Mouse (Mus musculus) bone marrow, adult 2 months (tissue): ENCODE results near the gene Pygl. TPM values are rescaled to one million over a fixed set of nuclear protein-coding genes. Genes with fewer than 3 reads are reported as not detected.

Experiments
- H3K27ac ChIP-seq: fragments of 200-500 bp; 2 replicates; pipeline ENCODE4 v1.5.1; 2012; ENCODE audit warnings: low read depth, mild to moderate bottlenecking, control low read depth, inconsistent platforms, low read length; ENCODE audit not compliant: control insufficient read depth, poor library complexity, insufficient read depth
- H3K4me1 ChIP-seq: fragments of 200-500 bp; 2 replicates; pipeline ENCODE4 v1.6.1; 2011; ENCODE audit warnings: low read length; ENCODE audit not compliant: control insufficient read depth, insufficient read depth
- H3K4me3 ChIP-seq: fragments of 200-500 bp; replicated peaks from 2 replicates; pipeline ENCODE3; 2011; ENCODE audit warnings: mild to moderate bottlenecking, low read depth, low read length, control low read depth; ENCODE audit not compliant: control insufficient read depth
- CTCF ChIP-seq: fragments of 200-500 bp; IDR thresholded peaks from 2 replicates; pipeline ENCODE4 v1.5.1; 2011; ENCODE audit warnings: low read length, control low read depth; ENCODE audit not compliant: control insufficient read depth, insufficient read depth
- POLR2A ChIP-seq: fragments of 200-500 bp; IDR thresholded peaks from 2 replicates; pipeline ENCODE4 v1.6.1; 2011; ENCODE audit warnings: low read depth, mild to moderate bottlenecking, control low read depth, low read length, borderline replicate concordance; ENCODE audit not compliant: control insufficient read depth
- WGBS: fragments of 180-500 bp; shearing (Covaris S2); methylation state at CpG from one replicate; pipeline ENCODE4 v1.1.7; 2018; 5-methylcytosine and 5-hydroxymethylcytosine counted together
- polyA plus RNA-seq: library from polyadenylated mRNA; stranded (reverse); fragments of >200 nt; gene quantifications from 2 replicates; pipeline ENCODE4 v1.2.4, GENCODE M21; 2011; ENCODE audit warnings: low replicate concordance; ENCODE audit not compliant: missing spikeins, insufficient read depth, insufficient read length

The Pygl gene
- polyA plus RNA-seq, 1 experiment, result 101 TPM

DNA sequence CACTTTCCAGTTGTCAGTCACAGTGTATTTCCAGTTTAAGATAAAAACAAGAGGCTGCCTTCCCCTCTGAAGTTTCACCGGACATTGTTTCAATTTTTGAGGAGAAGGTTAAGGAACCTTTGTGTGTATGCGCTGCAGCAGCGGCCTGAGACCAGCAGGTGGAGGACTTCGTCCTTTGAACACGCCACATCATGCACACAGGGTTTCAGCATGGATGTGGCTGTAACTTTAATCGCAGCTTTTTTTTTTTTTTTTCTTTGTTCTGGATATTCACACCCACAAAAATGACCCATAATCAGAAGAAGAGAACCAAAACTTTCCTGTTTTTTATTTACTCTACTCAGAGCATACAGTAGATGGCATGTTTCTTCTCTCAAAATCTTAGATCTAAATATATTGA, 3.1 kb upstream of the Pygl start:
- Histone ChIP-seq H3K4me3 (no peak overlapping the region), H3K27ac (peak overlapping the region; percentile 8; the same call in 1 of the 2 replicates), H3K4me1 (peaks cover 10% of the 10 kb centered on the region)
- WGBS, result under 1% methylated on average over 6 of the region's 6 CpGs
- peak; percentile 83 for TF ChIP-seq CTCF
- TF ChIP-seq POLR2A, result no peak

GRCm38 (mm10) chr12:70233637-70234315, 2.5 kb upstream of the Pygl start:
- H3K4me1 ChIP-seq, result peaks cover 10% of the 10 kb centered on the region
- TF ChIP-seq CTCF (no peak), POLR2A (no peak)
- H3K4me3 ChIP-seq, result peak overlapping the region; percentile 64
- peak overlapping the region; percentile 70 for H3K27ac ChIP-seq
- 45% methylated on average over 6 of the region's 6 CpGs for WGBS

DNA sequence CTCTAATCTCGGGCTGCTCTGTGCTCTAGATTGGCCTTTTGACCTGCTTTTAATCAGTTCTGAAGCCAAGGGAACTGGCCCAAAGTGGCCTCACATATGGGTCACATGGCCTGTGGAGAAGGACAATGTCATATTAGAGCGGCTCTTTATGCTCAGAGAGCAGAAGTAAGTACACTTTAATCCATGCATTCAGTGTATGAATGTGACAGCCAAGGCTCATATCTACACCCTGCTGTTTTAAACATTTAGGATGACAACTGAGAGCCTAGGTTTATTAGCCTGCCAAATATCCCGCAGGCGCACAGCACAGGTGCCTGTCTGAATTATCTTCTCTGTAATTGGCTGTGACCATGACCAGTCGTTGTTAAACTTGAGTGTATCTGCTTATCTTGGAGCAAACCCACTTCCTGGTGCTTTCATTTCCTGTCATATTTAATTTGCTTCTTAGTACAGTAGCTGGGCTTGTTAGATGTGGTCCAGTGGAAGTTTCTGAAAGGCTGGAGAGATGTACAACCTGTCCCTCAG, 794 bp upstream of the Pygl start:
- no peak overlapping the region for H3K4me3 ChIP-seq
- peaks cover 8% of the 10 kb centered on the region; the same call in 1 of the 2 replicates for H3K4me1 ChIP-seq
- WGBS, result 8% methylated on average over 5 of the region's 5 CpGs
- peak overlapping the region; percentile 62 for H3K27ac ChIP-seq
- TF ChIP-seq POLR2A (no peak), CTCF (no peak)

- Histone ChIP-seq H3K4me3 (no peak overlapping the region), H3K27ac (peak overlapping the region; percentile 57; the same call in 1 of the 2 replicates), H3K4me1 (peaks cover 8% of the 10 kb centered on the region; the same call in 1 of the 2 replicates)
- WGBS, result 80% methylated on average over 11 of the region's 11 CpGs
- TF ChIP-seq CTCF (no peak), POLR2A (no peak)
Observed at GRCm38 (mm10) chr12:70228155-70228554, 3.1 kb downstream of the Pygl start.

GRCm38 (mm10) chr12:70227121-70227932, 4.0 kb downstream of the Pygl start:
- peak; percentile 3; the same call in 1 of the 2 replicates for TF ChIP-seq CTCF
- peak; percentile 98 for TF ChIP-seq POLR2A
- WGBS, result 1% methylated on average over 52 of the region's 52 CpGs
- peak overlapping the region; percentile 95 for H3K4me3 ChIP-seq
- H3K27ac ChIP-seq, result peak overlapping the region; percentile 93
- peaks cover 8% of the 10 kb centered on the region; the same call in 1 of the 2 replicates for H3K4me1 ChIP-seq

- WGBS, result 13% methylated on average over 5 of the region's 5 CpGs
- H3K4me3 ChIP-seq, result peak overlapping the region; percentile 95
- peaks cover 6% of the 10 kb centered on the region; the same call in 1 of the 2 replicates for H3K4me1 ChIP-seq
- no peak for TF ChIP-seq POLR2A
- TF ChIP-seq CTCF, result no peak
- peak overlapping the region; percentile 93 for H3K27ac ChIP-seq
Observed at GRCm38 (mm10) chr12:70226655-70227054, 4.6 kb downstream of the Pygl start.

DNA sequence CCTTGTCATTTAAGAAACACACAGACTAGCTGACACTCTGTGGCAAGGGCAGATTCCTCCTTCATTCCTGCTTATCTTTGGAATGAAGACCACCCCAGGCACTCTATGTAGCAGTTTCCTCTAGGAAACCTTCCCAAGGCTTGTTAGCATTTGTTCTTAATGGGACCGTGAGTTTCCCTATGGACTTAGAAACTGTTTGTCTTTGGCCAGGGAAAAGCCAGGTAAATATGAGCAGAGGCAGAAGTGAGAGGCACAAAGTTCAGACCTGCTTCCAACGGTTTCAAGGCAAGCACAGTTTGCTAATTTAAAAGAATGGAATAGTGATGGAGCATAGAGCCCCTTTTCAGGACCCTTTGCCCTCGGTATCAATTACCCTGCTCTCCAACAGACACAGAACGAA, 8.0 kb downstream of the Pygl start:
- 80% methylated on average over 4 of the region's 4 CpGs for WGBS
- no peak overlapping the region for H3K4me3 ChIP-seq
- TF ChIP-seq POLR2A (no peak), CTCF (no peak)
- no peak overlapping the region for H3K27ac ChIP-seq
- peaks cover 2% of the 10 kb centered on the region for H3K4me1 ChIP-seq

GRCm38 (mm10) chr12:70221425-70221824, 9.9 kb downstream of the Pygl start:
- peaks cover 1% of the 10 kb centered on the region for H3K4me1 ChIP-seq
- H3K27ac ChIP-seq, result peak overlapping the region; percentile 63; the same call in 1 of the 2 replicates
- 45% methylated on average over 5 of the region's 5 CpGs for WGBS
- TF ChIP-seq CTCF, result no peak
- TF ChIP-seq POLR2A, result no peak
- H3K4me3 ChIP-seq, result peak overlapping the region; percentile 32
